ENCODE assay signal across 15 mouse cellular contexts in genomic region chr2:34503975-34504730, GRCm38 (mm10).
DNase-seq lines count a peak whose midpoint lies in the region; ATAC-seq and TF ChIP-seq lines count a peak whose summit lies in the region.
"Had no signal": no experiment of that assay in that cellular context is flagged by ENCODE, and none has a peak within 500 bp of the region (broad histone marks: within the 10 kb centered on the region; RNA-seq: fewer than 3 reads in every experiment).

No protein-coding gene starts in this region.

- no peak overlapping the region for H3K4me3 ChIP-seq in embryonic facial prominence, embryonic 11.5 days (ENCODE audit: low read depth, low read length)
- no peak overlapping the region for H3K4me3 ChIP-seq in embryonic facial prominence, embryonic 10.5 days
- no peak overlapping the region for H3K4me3 ChIP-seq in kidney, postnatal 0 days (replicated peaks; ENCODE audit: low read depth, low read length)
- H3K4me3 ChIP-seq: liver, embryonic 15.5 days; stomach, embryonic 15.5 days had no signal

- H3K4me1 ChIP-seq in embryonic facial prominence, embryonic 11.5 days (ENCODE audit: control insufficient read depth, insufficient read depth, low read length): no peaks in the 10 kb centered on the region
- no peaks in the 10 kb centered on the region for H3K4me1 ChIP-seq in embryonic facial prominence, embryonic 10.5 days
- H3K4me1 ChIP-seq in kidney, postnatal 0 days (replicated peaks; ENCODE audit: insufficient read depth, low read length): no peaks in the 10 kb centered on the region
- H3K4me1 ChIP-seq: liver, embryonic 15.5 days had no signal

- no peak for TF ChIP-seq CTCF in kidney, postnatal 0 days (IDR thresholded peaks at IDR 0.05; ENCODE audit: low read depth)

- no peak overlapping the region for H3K4me2 ChIP-seq in embryonic facial prominence, embryonic 11.5 days (ENCODE audit: low read depth, low read length)
- H3K4me2 ChIP-seq in kidney, postnatal 0 days (ENCODE audit: low read length): no peak overlapping the region
- H3K4me2 ChIP-seq: liver, embryonic 15.5 days; stomach, embryonic 15.5 days had no signal

- H3K27ac ChIP-seq in embryonic facial prominence, embryonic 11.5 days (replicated peaks; ENCODE audit: low read depth, low read length): no peak overlapping the region
- H3K27ac ChIP-seq in embryonic facial prominence, embryonic 10.5 days (replicated peaks): no peak overlapping the region
- H3K27ac ChIP-seq in kidney, postnatal 0 days: peak overlapping the region; percentile 36; the same call in 1 of the 2 replicates
- H3K27ac ChIP-seq: liver, embryonic 15.5 days; stomach, embryonic 15.5 days had no signal

- H3K9ac ChIP-seq in embryonic facial prominence, embryonic 11.5 days (replicated peaks; ENCODE audit: low read length): no peak overlapping the region
- no peak overlapping the region for H3K9ac ChIP-seq in kidney, postnatal 0 days (ENCODE audit: low read depth, low read length)
- H3K9ac ChIP-seq: liver, embryonic 15.5 days; stomach, embryonic 15.5 days had no signal

- no peaks in the 10 kb centered on the region for H3K27me3 ChIP-seq in embryonic facial prominence, embryonic 11.5 days (ENCODE audit: control insufficient read depth, insufficient read depth, low read length)
- H3K27me3 ChIP-seq in embryonic facial prominence, embryonic 10.5 days (replicated peaks; ENCODE audit: low read depth, poor library complexity, severe bottlenecking): no peaks in the 10 kb centered on the region
- no peaks in the 10 kb centered on the region for H3K27me3 ChIP-seq in kidney, postnatal 0 days (ENCODE audit: insufficient read depth, low read length)
- H3K27me3 ChIP-seq: liver, embryonic 15.5 days; stomach, embryonic 15.5 days had no signal

- ATAC-seq in embryonic facial prominence, embryonic 11.5 days (replicated peaks; ENCODE audit: insufficient number of reproducible peaks, low FRiP score, low TSS enrichment, low read depth): no peak
- ATAC-seq in kidney, postnatal 0 days (replicated peaks; ENCODE audit: low FRiP score, low read depth): no peak
- ATAC-seq: activated CD4-positive, CD25-positive, alpha-beta regulatory T cell, adult 4 months; hindbrain, embryonic 16.5 days had no signal

- DNase-seq in embryonic facial prominence, embryonic 11.5 days (ENCODE audit: low spot score): peak; percentile 12
- DNase-seq in embryonic facial prominence, embryonic 10.5 days (ENCODE audit: low spot score): no peak
- peak; percentile 30 for DNase-seq in kidney, postnatal 0 days (ENCODE audit: low spot score)
- no peak for DNase-seq in kidney, postnatal 36 days
- peak; percentile 63 for DNase-seq in NIH3T3 (ENCODE audit: low read depth)
- peak; percentile 40 for DNase-seq in fibroblast of lung, adult 2 months (ENCODE audit: low read depth)
- no peak for DNase-seq in frontal cortex, postnatal 36 days (ENCODE audit: low spot score in 2 of 2)
- DNase-seq in yolk sac, embryonic 10.5 days (ENCODE audit: low spot score): no peak
- DNase-seq: cerebellum, adult 18-20 months; gastrocnemius, postnatal 36 days; kidney, adult 18-20 months had no signal

- no peaks in the 10 kb centered on the region for H3K36me3 ChIP-seq in embryonic facial prominence, embryonic 11.5 days (replicated peaks; ENCODE audit: control insufficient read depth, insufficient read depth, low read depth, low read length)
- peaks cover 20% of the 10 kb centered on the region for H3K36me3 ChIP-seq in embryonic facial prominence, embryonic 10.5 days (replicated peaks)
- H3K36me3 ChIP-seq in kidney, postnatal 0 days (ENCODE audit: insufficient read depth, low read length): no peaks in the 10 kb centered on the region
- H3K36me3 ChIP-seq: stomach, embryonic 15.5 days had no signal

- H3K9me3 ChIP-seq in embryonic facial prominence, embryonic 11.5 days (replicated peaks; ENCODE audit: control insufficient read depth, low read length): no peaks in the 10 kb centered on the region
- H3K9me3 ChIP-seq in embryonic facial prominence, embryonic 10.5 days: no peaks in the 10 kb centered on the region
- H3K9me3 ChIP-seq in kidney, postnatal 0 days (replicated peaks; ENCODE audit: low read length): no peaks in the 10 kb centered on the region
- H3K9me3 ChIP-seq: liver, embryonic 15.5 days; stomach, embryonic 15.5 days had no signal

- WGBS in embryonic facial prominence, embryonic 11.5 days: 28% methylated on average over 3 of the region's 3 CpGs
- whole genome bisulfite sequencing in embryonic facial prominence, embryonic 10.5 days: 27% methylated on average over 3 of the region's 3 CpGs
- 58% methylated on average over 3 of the region's 3 CpGs for WGBS in kidney, postnatal 0 days

Comparison
In these comparisons a context has a peak if more than half of its experiments do, and no peak if none do; other contexts are left out.
1. DNase-seq: peak in embryonic facial prominence, embryonic 11.5 days (single experiment), kidney, postnatal 0 days (single experiment), NIH3T3 (single experiment) and fibroblast of lung, adult 2 months (single experiment); none in embryonic facial prominence, embryonic 10.5 days (single experiment), kidney, postnatal 36 days (0 of 2), frontal cortex, postnatal 36 days (0 of 2) and yolk sac, embryonic 10.5 days (single experiment).